Mouse (Mus musculus) kidney, adult 2 months (tissue): ENCODE results near the gene Gprc5c.

Experiments
- CTCF ChIP-seq: fragments of 200-500 bp; conservative IDR thresholded peaks from 2 replicates; pipeline ENCODE4 v1.5.1; 2011; ENCODE audit warnings: low read depth, mild to moderate bottlenecking, control low read depth, low read length, moderate library complexity, mixed read lengths; ENCODE audit not compliant: insufficient read depth, insufficient read length
- POLR2A ChIP-seq: fragments of 200-500 bp; IDR thresholded peaks from one replicate; pipeline ENCODE4 v1.6.1; 2011; ENCODE audit warnings: low read depth, low read length, control low read depth

GRCm38 (mm10) chr11:114819110-114819509 is 31.8 kb upstream of the Gprc5c start:
- TF ChIP-seq POLR2A (no peak), CTCF (no peak)
